Mouse (Mus musculus): ENCODE results near the gene Eif5a. TPM values are rescaled to one million over a fixed set of nuclear protein-coding genes. Genes with fewer than 3 reads are reported as not detected.

Gene Eif5a
- polyA plus RNA-seq, 1 experiment from 2014 or later: 1,081 TPM

- no peaks in the 10 kb centered on the region for H3K9me3 ChIP-seq (ENCODE audit: control insufficient read depth, low read length)
- peaks cover 45% of the 10 kb centered on the region for H3K36me3 ChIP-seq (ENCODE audit: control insufficient read depth, insufficient read depth, low read length)
- H3K27ac ChIP-seq (replicated peaks in 1 of 2; ENCODE audit: control insufficient read depth in 1 of 2, insufficient read depth in 1 of 2, low read depth in 2 of 2, low read length in 2 of 2): no peak overlapping the region
- no peak overlapping the region for H3K4me3 ChIP-seq (ENCODE audit: control insufficient read depth in 1 of 2, insufficient read depth in 1 of 2, low read depth in 1 of 2, low read length in 2 of 2)
- no peaks in the 10 kb centered on the region for H3K27me3 ChIP-seq (ENCODE audit: control insufficient read depth, insufficient read depth, low read length)
- H3K4me1 ChIP-seq (ENCODE audit: control insufficient read depth in 2 of 2, insufficient read depth in 2 of 2, low read length in 2 of 2): peaks cover 9 to 13% of the 10 kb centered on the region in 2 experiments
- H3K9ac ChIP-seq (ENCODE audit: low read length): no peak overlapping the region
- H3K4me2 ChIP-seq (ENCODE audit: low read length): no peak overlapping the region
- WGBS: 74% methylated on average over 13 of the region's 13 CpGs
- no peak for ATAC-seq (ENCODE audit: insufficient number of reproducible peaks, insufficient read depth, low FRiP score, low read depth)
These were observed 23.5 kb upstream of the Eif5a start for GRCm38 (mm10) chr11:69945216-69945615.

DNA sequence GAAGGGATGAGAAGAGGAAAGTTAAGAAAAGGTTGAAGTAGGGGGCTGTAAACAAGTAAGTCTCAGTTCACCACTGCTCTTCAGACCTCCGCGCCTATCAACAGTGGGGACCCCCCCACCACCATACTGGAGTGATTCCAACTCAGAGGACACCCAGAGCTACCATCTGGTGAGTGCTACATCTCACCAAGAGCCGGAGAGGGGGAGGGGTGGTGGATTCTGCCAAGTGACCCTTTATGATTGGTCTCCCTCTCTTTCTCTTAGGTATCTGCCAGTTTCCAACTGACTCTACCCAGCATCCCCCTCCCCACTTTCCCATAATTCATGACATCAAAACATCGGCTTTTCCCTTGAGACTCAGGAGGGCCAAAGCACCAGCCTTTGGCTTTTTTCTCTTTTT, 19.2 kb upstream of the Eif5a start:
- Histone ChIP-seq H3K4me1 (ENCODE audit: control insufficient read depth in 2 of 2, insufficient read depth in 2 of 2, low read length in 2 of 2) (peaks cover 18 to 23% of the 10 kb centered on the region in 2 experiments), H3K27me3 (ENCODE audit: control insufficient read depth, insufficient read depth, low read length) (peaks cover 23% of the 10 kb centered on the region; the same call in 1 of the 2 replicates)
- 77% methylated on average over 4 of the region's 4 CpGs for WGBS

DNA sequence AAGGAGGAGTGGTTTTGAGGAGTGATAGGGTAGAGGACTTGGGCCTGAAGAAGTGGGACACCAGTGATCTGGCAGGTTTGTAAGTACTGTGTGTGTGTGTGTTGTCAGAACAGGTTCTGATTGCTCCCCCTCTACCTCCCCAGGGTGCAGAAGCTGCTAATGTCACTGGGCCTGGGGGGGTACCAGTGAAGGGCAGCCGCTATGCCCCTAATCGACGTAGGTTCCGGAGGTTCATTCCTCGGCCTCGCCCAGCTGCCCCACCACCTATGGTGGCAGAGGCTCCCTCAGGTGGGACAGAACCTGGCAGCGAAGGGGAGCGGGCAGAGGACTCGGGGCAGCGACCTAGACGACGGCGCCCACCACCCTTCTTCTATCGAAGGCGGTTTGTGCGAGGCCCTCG, 18.0 kb upstream of the Eif5a start:
- Histone ChIP-seq H3K9ac (ENCODE audit: low read length) (no peak overlapping the region), H3K27me3 (ENCODE audit: control insufficient read depth, insufficient read depth, low read length) (peaks cover 23% of the 10 kb centered on the region; the same call in 1 of the 2 replicates)

More for the DNA sequence above, 19.2 kb upstream of the Eif5a start:
- Histone ChIP-seq H3K36me3 (ENCODE audit: control insufficient read depth, insufficient read depth, low read length) (peaks cover 39% of the 10 kb centered on the region), H3K27ac (replicated peaks in 1 of 2; ENCODE audit: control insufficient read depth in 1 of 2, insufficient read depth in 1 of 2, low read depth in 2 of 2, low read length in 2 of 2) (no peak overlapping the region), H3K4me2 (ENCODE audit: low read length) (no peak overlapping the region), H3K4me3 (ENCODE audit: control insufficient read depth in 1 of 2, insufficient read depth in 1 of 2, low read depth in 1 of 2, low read length in 2 of 2) (no peak overlapping the region), H3K9ac (ENCODE audit: low read length) (no peak overlapping the region), H3K9me3 (ENCODE audit: control insufficient read depth, low read length) (no peaks in the 10 kb centered on the region)
- ATAC-seq (ENCODE audit: insufficient number of reproducible peaks, insufficient read depth, low FRiP score, low read depth): no peak

DNA sequence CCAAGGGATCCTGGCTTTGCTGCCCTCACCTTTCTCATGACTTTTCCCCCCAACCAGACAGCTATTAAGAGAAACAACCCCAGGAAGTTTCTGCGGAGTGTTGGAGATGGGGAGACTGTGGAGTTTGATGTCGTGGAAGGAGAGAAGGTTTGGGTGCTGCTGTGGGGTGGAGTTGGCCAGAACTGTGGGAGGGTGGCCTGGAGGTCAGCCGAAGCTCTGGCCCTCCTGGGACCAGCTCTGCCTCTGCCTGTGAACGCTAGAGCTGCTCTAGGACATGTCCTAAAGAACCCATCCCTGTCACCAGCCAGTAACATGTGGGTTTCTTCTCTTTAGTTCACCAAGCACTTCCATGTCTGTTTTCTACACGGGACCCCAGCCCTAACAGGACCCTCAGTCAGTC, 17.4 kb upstream of the Eif5a start:
- H3K4me1 ChIP-seq (ENCODE audit: control insufficient read depth in 2 of 2, insufficient read depth in 2 of 2, low read length in 2 of 2): peaks cover 20 to 27% of the 10 kb centered on the region in 2 experiments

More for the DNA sequence above, 18.0 kb upstream of the Eif5a start:
- Histone ChIP-seq H3K4me1 (ENCODE audit: control insufficient read depth in 2 of 2, insufficient read depth in 2 of 2, low read length in 2 of 2) (peaks cover 20 to 27% of the 10 kb centered on the region in 2 experiments), H3K4me3 (ENCODE audit: control insufficient read depth in 1 of 2, insufficient read depth in 1 of 2, low read depth in 1 of 2, low read length in 2 of 2) (no peak overlapping the region), H3K27ac (replicated peaks in 1 of 2; ENCODE audit: control insufficient read depth in 1 of 2, insufficient read depth in 1 of 2, low read depth in 2 of 2, low read length in 2 of 2) (no peak overlapping the region), H3K4me2 (ENCODE audit: low read length) (no peak overlapping the region), H3K36me3 (ENCODE audit: control insufficient read depth, insufficient read depth, low read length) (peaks cover 26% of the 10 kb centered on the region), H3K9me3 (ENCODE audit: control insufficient read depth, low read length) (no peaks in the 10 kb centered on the region)
- no peak for ATAC-seq (ENCODE audit: insufficient number of reproducible peaks, insufficient read depth, low FRiP score, low read depth)
- 90% methylated on average over 17 of the region's 17 CpGs for WGBS

GRCm38 (mm10) chr11:69938401-69938979, 16.7 kb upstream of the Eif5a start:
- WGBS: 35% methylated on average over 9 of the region's 9 CpGs
- Histone ChIP-seq H3K9me3 (ENCODE audit: control insufficient read depth, low read length) (no peaks in the 10 kb centered on the region), H3K27me3 (ENCODE audit: control insufficient read depth, insufficient read depth, low read length) (peaks cover 23% of the 10 kb centered on the region; the same call in 1 of the 2 replicates), H3K27ac (replicated peaks in 1 of 2; ENCODE audit: control insufficient read depth in 1 of 2, insufficient read depth in 1 of 2, low read depth in 2 of 2, low read length in 2 of 2) (no peak overlapping the region), H3K36me3 (ENCODE audit: control insufficient read depth, insufficient read depth, low read length) (peaks cover 15% of the 10 kb centered on the region), H3K4me2 (ENCODE audit: low read length) (no peak overlapping the region), H3K4me1 (ENCODE audit: control insufficient read depth in 2 of 2, insufficient read depth in 2 of 2, low read length in 2 of 2) (peaks cover 20 to 27% of the 10 kb centered on the region in 2 experiments), H3K9ac (ENCODE audit: low read length) (no peak overlapping the region), H3K4me3 (ENCODE audit: control insufficient read depth in 1 of 2, insufficient read depth in 1 of 2, low read depth in 1 of 2, low read length in 2 of 2) (no peak overlapping the region)
- no peak for ATAC-seq (ENCODE audit: insufficient number of reproducible peaks, insufficient read depth, low FRiP score, low read depth)

More for the DNA sequence above, 17.4 kb upstream of the Eif5a start:
- no peak overlapping the region for H3K27ac ChIP-seq (replicated peaks in 1 of 2; ENCODE audit: control insufficient read depth in 1 of 2, insufficient read depth in 1 of 2, low read depth in 2 of 2, low read length in 2 of 2)
- ATAC-seq (ENCODE audit: insufficient number of reproducible peaks, insufficient read depth, low FRiP score, low read depth): no peak
- H3K4me3 ChIP-seq (ENCODE audit: control insufficient read depth in 1 of 2, insufficient read depth in 1 of 2, low read depth in 1 of 2, low read length in 2 of 2): no peak overlapping the region
- H3K9ac ChIP-seq (ENCODE audit: low read length): no peak overlapping the region
- no peak overlapping the region for H3K4me2 ChIP-seq (ENCODE audit: low read length)
- no peaks in the 10 kb centered on the region for H3K9me3 ChIP-seq (ENCODE audit: control insufficient read depth, low read length)
- H3K27me3 ChIP-seq (ENCODE audit: control insufficient read depth, insufficient read depth, low read length): peaks cover 23% of the 10 kb centered on the region; the same call in 1 of the 2 replicates
- H3K36me3 ChIP-seq (ENCODE audit: control insufficient read depth, insufficient read depth, low read length): peaks cover 21% of the 10 kb centered on the region
- 61% methylated on average over 5 of the region's 5 CpGs for WGBS

- Histone ChIP-seq H3K27ac (replicated peaks in 1 of 2; ENCODE audit: control insufficient read depth in 1 of 2, insufficient read depth in 1 of 2, low read depth in 2 of 2, low read length in 2 of 2) (peak overlapping the region in 1 of 2 experiments; percentile 59; a peak in 2 of 4 replicates), H3K4me3 (ENCODE audit: control insufficient read depth in 1 of 2, insufficient read depth in 1 of 2, low read depth in 1 of 2, low read length in 2 of 2) (no peak overlapping the region), H3K9ac (ENCODE audit: low read length) (peak overlapping the region; percentile 77), H3K9me3 (ENCODE audit: control insufficient read depth, low read length) (no peaks in the 10 kb centered on the region), H3K36me3 (ENCODE audit: control insufficient read depth, insufficient read depth, low read length) (peaks cover 8% of the 10 kb centered on the region), H3K4me1 (ENCODE audit: control insufficient read depth in 2 of 2, insufficient read depth in 2 of 2, low read length in 2 of 2) (peaks cover 20 to 27% of the 10 kb centered on the region in 2 experiments), H3K4me2 (ENCODE audit: low read length) (peak overlapping the region; percentile 99), H3K27me3 (ENCODE audit: control insufficient read depth, insufficient read depth, low read length) (peaks cover 23% of the 10 kb centered on the region; the same call in 1 of the 2 replicates)
- ATAC-seq (ENCODE audit: insufficient number of reproducible peaks, insufficient read depth, low FRiP score, low read depth): no peak
- 56% methylated on average over 5 of the region's 5 CpGs for WGBS
These were observed 16.1 kb upstream of the Eif5a start for GRCm38 (mm10) chr11:69937834-69938233.

GRCm38 (mm10) chr11:69937385-69937784, 15.6 kb upstream of the Eif5a start:
- Histone ChIP-seq H3K27ac (replicated peaks in 1 of 2; ENCODE audit: control insufficient read depth in 1 of 2, insufficient read depth in 1 of 2, low read depth in 2 of 2, low read length in 2 of 2) (peak overlapping the region in 1 of 2 experiments; percentile 59; a peak in 2 of 4 replicates), H3K36me3 (ENCODE audit: control insufficient read depth, insufficient read depth, low read length) (peaks cover 4% of the 10 kb centered on the region; the same call in 1 of the 2 replicates), H3K9me3 (ENCODE audit: control insufficient read depth, low read length) (no peaks in the 10 kb centered on the region), H3K4me2 (ENCODE audit: low read length) (peak overlapping the region; percentile 99), H3K9ac (ENCODE audit: low read length) (peak overlapping the region; percentile 77), H3K4me1 (ENCODE audit: control insufficient read depth in 2 of 2, insufficient read depth in 2 of 2, low read length in 2 of 2) (peaks cover 20 to 27% of the 10 kb centered on the region in 2 experiments), H3K4me3 (ENCODE audit: control insufficient read depth in 1 of 2, insufficient read depth in 1 of 2, low read depth in 1 of 2, low read length in 2 of 2) (peak overlapping the region in 1 of 2 experiments; percentile 57; a peak in 1 of 4 replicates), H3K27me3 (ENCODE audit: control insufficient read depth, insufficient read depth, low read length) (peaks cover 23% of the 10 kb centered on the region; the same call in 1 of the 2 replicates)
- WGBS: 25% methylated on average over 4 of the region's 4 CpGs
- no peak for ATAC-seq (ENCODE audit: insufficient number of reproducible peaks, insufficient read depth, low FRiP score, low read depth)
